Mouse (Mus musculus) stomach, postnatal 0 days (tissue): ENCODE results near the gene Sdf4. TPM values are rescaled to one million over a fixed set of nuclear protein-coding genes. Genes with fewer than 3 reads are reported as not detected.

ENCODE experiments used
- ATAC-seq: fragments of 200-750 bp; cut with Nextera tagmentation; 2 replicates; pipeline ENCODE4 v1.8.0; 2017; ENCODE audit not compliant: low FRiP score, low TSS enrichment
- DNase-seq: peaks from one replicate; pipeline ENCODE4 v3.0.0-alpha.2; 2016; ENCODE audit warnings: low spot score
- H3K27ac ChIP-seq: fragments of 300-500 bp; sonication (generic); replicated peaks from 2 replicates; pipeline ENCODE4 v1.5.1; 2014; ENCODE audit warnings: mild to moderate bottlenecking, control low read depth
- H3K27me3 ChIP-seq: fragments of 300-500 bp; sonication (generic); 2 replicates; pipeline ENCODE4 v1.6.1; 2014; ENCODE audit warnings: low read length; ENCODE audit not compliant: control insufficient read depth, insufficient read depth
- H3K36me3 ChIP-seq: fragments of 300-500 bp; sonication (generic); 2 replicates; pipeline ENCODE4 v1.6.1; 2014; ENCODE audit warnings: low read length, mixed read lengths; ENCODE audit not compliant: control insufficient read depth, insufficient read depth
- H3K4me1 ChIP-seq: fragments of 300-500 bp; sonication (generic); replicated peaks from 2 replicates; pipeline ENCODE4 v1.6.1; 2014; ENCODE audit warnings: antibody characterized with exemption; ENCODE audit not compliant: control insufficient read depth, insufficient read depth
- H3K4me2 ChIP-seq: fragments of 300-500 bp; sonication (generic); replicated peaks from 2 replicates; pipeline ENCODE4 v1.6.1; 2014; ENCODE audit warnings: low read depth, mild to moderate bottlenecking, control low read depth, moderate library complexity
- H3K4me3 ChIP-seq: fragments of 300-500 bp; sonication (generic); 2 replicates; pipeline ENCODE4 v1.5.1; 2014; ENCODE audit warnings: low read depth, low read length, control low read depth
- H3K9ac ChIP-seq: fragments of 300-500 bp; sonication (generic); 2 replicates; pipeline ENCODE4 v1.6.1; 2014; ENCODE audit warnings: mild to moderate bottlenecking, low read length, control low read depth, mixed read lengths
- H3K9me3 ChIP-seq: fragments of 300-500 bp; sonication (generic); 2 replicates; pipeline ENCODE4 v1.6.1; 2016; ENCODE audit warnings: low read length; ENCODE audit not compliant: control insufficient read depth
- CTCF ChIP-seq: IDR thresholded peaks from 2 replicates; pipeline ENCODE4 v1.5.1; 2016; ENCODE audit warnings: antibody characterized with exemption, low read depth, mild to moderate bottlenecking, moderate library complexity
- EP300 ChIP-seq: optimal IDR thresholded peaks from 2 replicates; pipeline ENCODE3; 2016; ENCODE audit warnings: antibody characterized with exemption
- WGBS: fragments of 180-500 bp; shearing (Covaris S2); extraction: QIAGEN DNeasy Blood & Tissue Kit; methylation state at CpG from one replicate; pipeline ENCODE4 v1.1.7; 2014; 5-methylcytosine and 5-hydroxymethylcytosine counted together
- microRNA counts: library from miRNA; unstranded; fragments of <30 nt; microRNA quantifications from one replicate; lab custom pipeline; 2015
- microRNA-seq: library from miRNA; unstranded; fragments of <30 nt; microRNA quantifications from one replicate; pipeline ENCODE4, GENCODE M21; 2016
- polyA plus RNA-seq: library from polyadenylated mRNA; unstranded; fragments of >200 nt; fragmentation: Nextera tagmentation; extraction: Ambion mirVana; gene quantifications from 2 replicates; pipeline ENCODE4 v1.2.1, GENCODE M21; 2015

The Sdf4 gene
- polyA plus RNA-seq, 1 experiment from 2014 or later: 129 TPM

DNA sequence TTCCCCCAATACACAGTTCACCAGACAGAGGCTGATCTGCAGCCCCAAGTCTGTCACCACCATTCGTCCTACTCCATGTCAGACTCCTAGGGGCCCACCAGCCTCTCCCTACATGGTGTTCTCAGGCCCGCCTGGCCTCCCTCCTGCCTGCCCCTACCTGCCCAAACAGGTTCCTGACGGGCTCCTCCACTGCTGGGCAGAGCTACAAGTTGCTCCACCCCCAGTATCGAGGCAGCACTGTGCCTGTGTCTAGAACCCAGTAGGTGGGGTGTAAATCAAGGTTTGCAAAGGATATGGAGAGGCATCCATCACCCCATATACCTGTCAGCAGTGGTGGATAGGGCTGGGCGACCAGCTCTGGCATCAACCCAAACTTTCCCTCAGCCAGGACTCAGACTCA, 66.6 kb downstream of the Sdf4 start, which contains the start of gene Ttll10:
Ttll10 (minus strand) TSS at position 154 of the 400 bp plus-strand sequence.
- Histone ChIP-seq H3K27ac (peak within 1 kb of the TSS; percentile 97), H3K9me3 (no peaks in the 10 kb centered on the region), H3K4me1 (peaks cover 4% of the 10 kb centered on the region; the same call in 1 of the 2 replicates), H3K4me2 (peak within 1 kb of the TSS; percentile 53), H3K9ac (peak within 1 kb of the TSS; percentile 78), H3K27me3 (no peaks in the 10 kb centered on the region), H3K4me3 (peak within 1 kb of the TSS; percentile 47), H3K36me3 (no peaks in the 10 kb centered on the region)
- TF ChIP-seq EP300 (no peak), CTCF (peak; percentile 39)
- peak; percentile 88 for ATAC-seq
- WGBS: 23% methylated on average over 5 of the region's 5 CpGs
- DNase-seq: peak; percentile 89

DNA sequence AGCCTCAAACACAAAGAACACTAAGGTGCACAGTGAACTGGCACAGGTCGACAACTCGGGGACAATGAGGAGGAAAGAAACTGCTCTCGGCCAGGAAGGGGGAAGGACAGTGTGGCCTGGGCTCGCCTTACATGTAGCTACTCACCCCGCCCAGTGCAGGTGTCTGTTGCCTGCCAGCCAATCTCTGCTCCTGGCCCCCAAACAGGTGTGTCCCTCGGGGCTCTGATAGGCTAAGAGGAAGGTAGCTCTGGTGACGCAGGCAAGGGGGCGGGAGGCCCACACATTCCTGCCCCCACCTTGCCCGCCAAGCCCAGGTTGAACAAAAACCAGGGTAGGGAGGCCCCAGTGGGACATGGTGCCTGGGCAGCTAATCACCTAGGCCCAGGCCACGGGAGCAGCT, 67.0 kb downstream of the Sdf4 start:
- ATAC-seq (peak; percentile 96), DNase-seq (peak; percentile 97)
- WGBS: 21% methylated on average over 9 of the region's 10 CpGs

More for the DNA sequence above, 67.0 kb downstream of the Sdf4 start:
- TF ChIP-seq EP300 (no peak), CTCF (no peak)
- Histone ChIP-seq H3K4me2 (peak overlapping the region; percentile 53), H3K4me1 (peaks cover 4% of the 10 kb centered on the region; the same call in 1 of the 2 replicates), H3K27me3 (no peaks in the 10 kb centered on the region), H3K36me3 (no peaks in the 10 kb centered on the region), H3K9me3 (no peaks in the 10 kb centered on the region), H3K9ac (peak overlapping the region; percentile 78), H3K27ac (peak overlapping the region; percentile 97), H3K4me3 (peak overlapping the region; percentile 47)

MicroRNA genes within 50 kb of the gene (microRNA counts, 519-probe panel; counts per million panel counts)
- microRNA mmu-miR-200a (lab: Ali Mortazavi, UCI) (6,506 counts per million, percentile 83 among the panel's probes with 10 or more counts), microRNA mmu-miR-200b (lab: Ali Mortazavi, UCI) (7,212 counts per million, percentile 92 among the panel's probes with 10 or more counts), microRNA mmu-miR-429 (lab: Ali Mortazavi, UCI) (7,469 counts per million, percentile 94 among the panel's probes with 10 or more counts)

Small RNAs within 50 kb of the gene (microRNA-seq; reads per million reads assigned to microRNA genes)
- gene Mir200a (2,875 reads per million, percentile 84 among the genes with 10 or more reads in this experiment), gene Mir200b (18,380 reads per million, percentile 96 among the genes with 10 or more reads in this experiment), gene Mir429 (43,095 reads per million, percentile 99 among the genes with 10 or more reads in this experiment)

Other genes starting within 250 kb of the Sdf4 start
- gene Atad3a, start 231.8 kb upstream of the Sdf4 start, polyA plus RNA-seq: 48.8 and 55.1 TPM in 2 replicates
- gene Vwa1, start 218.2 kb upstream of the Sdf4 start, polyA plus RNA-seq: 30.0 and 32.3 TPM in 2 replicates
- 0.13 and 0.27 TPM in 2 replicates for gene Tmem88b, start 207.0 kb upstream of the Sdf4 start, polyA plus RNA-seq
- 0.10 and 0.13 TPM in 2 replicates for gene Ankrd65, start 202.4 kb upstream of the Sdf4 start, polyA plus RNA-seq
- 230 and 240 TPM in 2 replicates for gene Mrpl20, start 190.0 kb upstream of the Sdf4 start, polyA plus RNA-seq
- 72.2 and 83.2 TPM in 2 replicates for gene Ccnl2, start 180.4 kb upstream of the Sdf4 start, polyA plus RNA-seq
- gene Aurkaip1, start 161.6 kb upstream of the Sdf4 start, polyA plus RNA-seq: 129 and 133 TPM in 2 replicates
- gene Mxra8, start 153.2 kb upstream of the Sdf4 start, polyA plus RNA-seq: 79.4 and 88.4 TPM in 2 replicates
- 8.1 and 10.4 TPM in 2 replicates for gene Dvl1, start 145.5 kb upstream of the Sdf4 start, polyA plus RNA-seq
- 0.11 and 0.28 TPM in 2 replicates for gene Tas1r3, start 129.5 kb upstream of the Sdf4 start, polyA plus RNA-seq
- gene Cptp, start 123.4 kb upstream of the Sdf4 start, polyA plus RNA-seq: 25.0 and 26.5 TPM in 2 replicates
- gene Ints11, start 123.3 kb upstream of the Sdf4 start, polyA plus RNA-seq: 30.7 and 32.6 TPM in 2 replicates
- 35.7 and 36.5 TPM in 2 replicates for gene Pusl1, start 101.1 kb upstream of the Sdf4 start, polyA plus RNA-seq
- gene Acap3, start 101.0 kb upstream of the Sdf4 start, polyA plus RNA-seq: 9.7 and 10.2 TPM in 2 replicates
- gene Ube2j2, start 49.0 kb upstream of the Sdf4 start, polyA plus RNA-seq: 72.8 and 75.5 TPM in 2 replicates
- gene C1qtnf12, start 30.6 kb upstream of the Sdf4 start, polyA plus RNA-seq: 48.5 and 59.1 TPM in 2 replicates
- gene B3galt6, start 223 bp upstream of the Sdf4 start, polyA plus RNA-seq: 9.0 and 9.4 TPM in 2 replicates
- 0.21 and 0.48 TPM in 2 replicates for gene Tnfrsf4, start 21.0 kb downstream of the Sdf4 start, polyA plus RNA-seq
- 2.2 and 3.3 TPM in 2 replicates for gene Tnfrsf18, start 33.3 kb downstream of the Sdf4 start, polyA plus RNA-seq
- gene Ttll10, start 66.5 kb downstream of the Sdf4 start, polyA plus RNA-seq: 2.7 TPM in 2 replicates
- 4.9 and 5.4 TPM in 2 replicates for gene 9430015G10Rik, start 117.1 kb downstream of the Sdf4 start, polyA plus RNA-seq
- gene Rnf223, start 137.6 kb downstream of the Sdf4 start, polyA plus RNA-seq: 7.6 and 7.7 TPM in 2 replicates
- gene Agrn, start 204.6 kb downstream of the Sdf4 start, polyA plus RNA-seq: 17.7 and 21.4 TPM in 2 replicates
- gene Isg15, start 207.9 kb downstream of the Sdf4 start, polyA plus RNA-seq: 3.1 and 4.1 TPM in 2 replicates
- 1.2 and 1.6 TPM in 2 replicates for gene AW011738, start 210.4 kb downstream of the Sdf4 start, polyA plus RNA-seq
- 4.0 and 4.6 TPM in 2 replicates for gene Perm1, start 223.0 kb downstream of the Sdf4 start, polyA plus RNA-seq
- 34.0 and 41.9 TPM in 2 replicates for gene Plekhn1, start 242.0 kb downstream of the Sdf4 start, polyA plus RNA-seq
- 30.2 and 30.6 TPM in 2 replicates for gene Noc2l, start 243.1 kb downstream of the Sdf4 start, polyA plus RNA-seq